Mouse (Mus musculus) heart, embryonic 13.5 days (tissue): ENCODE data around the gene Tbk1. TPM values are rescaled to one million over a fixed set of nuclear protein-coding genes. Genes with fewer than 3 reads are reported as not detected.

ENCODE experiments used
- ATAC-seq: fragments of 200-750 bp; cut with Nextera tagmentation; 2 replicates; pipeline ENCODE4 v1.8.0; 2017; ENCODE audit warnings: moderate TSS enrichment; ENCODE audit not compliant: insufficient number of reproducible peaks, low FRiP score, low TSS enrichment; ENCODE audit errors: extremely low read depth
- H3K27ac ChIP-seq: fragments of 300-500 bp; sonication (generic); replicated peaks from 2 replicates; pipeline ENCODE4 v1.5.1; 2015; ENCODE audit warnings: moderate library complexity, mild to moderate bottlenecking, inconsistent platforms
- H3K27me3 ChIP-seq: fragments of 300-500 bp; sonication (generic); replicated peaks from 2 replicates; pipeline ENCODE4 v1.6.1; 2015; ENCODE audit warnings: mild to moderate bottlenecking, inconsistent platforms
- H3K36me3 ChIP-seq: fragments of 300-500 bp; sonication (generic); 2 replicates; pipeline ENCODE4 v1.6.1; 2015; ENCODE audit warnings: mild to moderate bottlenecking, inconsistent platforms
- H3K4me1 ChIP-seq: fragments of 300-500 bp; sonication (generic); 2 replicates; pipeline ENCODE4 v1.6.1; 2015; ENCODE audit warnings: inconsistent platforms
- H3K4me2 ChIP-seq: fragments of 300-500 bp; sonication (generic); 2 replicates; pipeline ENCODE4 v1.6.1; 2015; ENCODE audit warnings: inconsistent platforms, mild to moderate bottlenecking, moderate library complexity
- H3K4me3 ChIP-seq: fragments of 300-500 bp; sonication (generic); 2 replicates; pipeline ENCODE4 v1.5.1; 2015; ENCODE audit warnings: moderate library complexity, mild to moderate bottlenecking, inconsistent platforms
- H3K9ac ChIP-seq: fragments of 300-500 bp; sonication (generic); 2 replicates; pipeline ENCODE4 v1.6.1; 2015; ENCODE audit warnings: inconsistent platforms, mild to moderate bottlenecking, moderate library complexity
- H3K9me3 ChIP-seq: fragments of 300-500 bp; sonication (generic); 2 replicates; pipeline ENCODE4 v1.6.1; 2016; ENCODE audit warnings: inconsistent platforms
- WGBS: fragments of 180-500 bp; shearing (Covaris S2); methylation state at CpG from one replicate; pipeline ENCODE4 v1.1.7; 2015; ENCODE audit warnings: mixed read lengths; 5-methylcytosine and 5-hydroxymethylcytosine counted together
- polyA plus RNA-seq: library from polyadenylated mRNA; unstranded; fragments of >200 nt; fragmentation: Nextera tagmentation; extraction: Ambion mirVana; gene quantifications from 2 replicates; pipeline ENCODE4 v1.2.1, GENCODE M21; 2015

Tbk1 gene
- polyA plus RNA-seq = 20.6 and 21.8 TPM in 2 replicates

GRCm38 (mm10) chr10:121586675-121587370 is at the start of gene Tbk1:
Gene Tbk1 (minus strand): TSS chr10:121586787.
- peaks cover 20% of the 10 kb centered on the region for H3K4me1 ChIP-seq
- peak within 1 kb of the TSS; percentile 91 for H3K4me3 ChIP-seq
- no peaks in the 10 kb centered on the region for H3K27me3 ChIP-seq
- peak; percentile 99 for ATAC-seq
- peaks cover 50% of the 10 kb centered on the region for H3K36me3 ChIP-seq
- peak within 1 kb of the TSS; percentile 96 for H3K9ac ChIP-seq
- H3K4me2 ChIP-seq = peak within 1 kb of the TSS; percentile 83
- no peaks in the 10 kb centered on the region for H3K9me3 ChIP-seq
- H3K27ac ChIP-seq = peak within 1 kb of the TSS; percentile 84
- under 1% methylated on average over 56 of the region's 58 CpGs for WGBS

DNA sequence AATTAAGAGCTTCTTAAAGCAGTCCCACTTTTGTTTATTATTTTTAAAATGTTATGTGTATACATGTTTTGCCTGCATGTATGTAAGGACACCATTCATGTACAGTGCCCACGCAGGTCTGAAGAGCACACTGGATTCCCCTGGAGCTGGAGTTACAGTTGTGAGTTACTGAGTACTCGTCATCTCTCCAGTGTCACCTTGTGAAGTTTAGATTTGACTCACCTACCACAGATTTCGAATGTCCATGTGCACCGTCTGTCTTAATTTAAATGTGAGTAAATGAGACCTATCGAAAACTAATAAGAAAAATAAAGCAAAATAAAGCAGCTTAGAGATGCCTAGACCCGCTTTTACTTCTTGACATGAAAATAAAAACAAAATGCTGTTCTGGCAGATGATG is 49.7 kb upstream of the Tbk1 start:
- ATAC-seq = no peak
- Histone ChIP-seq H3K27me3 (peaks cover 14% of the 10 kb centered on the region), H3K9me3 (no peaks in the 10 kb centered on the region), H3K27ac (no peak overlapping the region), H3K4me3 (no peak overlapping the region), H3K4me1 (peaks cover 6% of the 10 kb centered on the region), H3K4me2 (no peak overlapping the region), H3K9ac (no peak overlapping the region), H3K36me3 (no peaks in the 10 kb centered on the region)
- 79% methylated on average over 6 of the region's 6 CpGs for WGBS

- no peak for ATAC-seq
- no peaks in the 10 kb centered on the region for H3K36me3 ChIP-seq
- H3K4me1 ChIP-seq = no peaks in the 10 kb centered on the region
- H3K9ac ChIP-seq = no peak overlapping the region
- no peak overlapping the region for H3K4me2 ChIP-seq
- H3K4me3 ChIP-seq = no peak overlapping the region
- H3K27me3 ChIP-seq = 0 out of 2 replicates have a peak, but pooled peaks cover 3% of the 10 kb centered on the region
- 50% methylated on average over 1 of the region's 1 CpGs for WGBS
- no peak overlapping the region for H3K27ac ChIP-seq
- no peaks in the 10 kb centered on the region for H3K9me3 ChIP-seq
Measured at GRCm38 (mm10) chr10:121634159-121634558, 47.6 kb upstream of the Tbk1 start.

DNA sequence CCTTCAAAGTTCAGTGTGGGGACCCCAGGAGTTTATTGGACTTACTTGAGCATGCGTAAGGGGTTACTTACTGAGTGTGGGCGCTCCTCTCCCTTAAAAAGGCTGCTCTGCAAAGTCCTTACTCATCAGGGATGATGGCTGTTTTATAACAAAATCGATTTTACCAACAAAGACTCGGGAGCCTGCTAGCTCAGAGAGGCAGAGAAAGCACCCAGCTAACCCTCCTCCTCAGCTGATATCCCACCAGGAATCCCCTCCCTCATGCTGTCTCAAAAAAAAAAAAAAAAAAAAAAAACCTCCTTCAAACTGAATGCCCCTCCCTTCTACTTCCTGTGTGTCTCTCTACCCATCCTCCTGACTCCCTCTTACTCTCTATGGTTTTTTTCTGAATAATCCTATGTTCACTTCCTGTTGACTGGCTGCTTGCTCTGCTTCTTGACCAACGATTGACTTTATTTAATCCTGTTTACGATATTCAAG is 42.0 kb upstream of the Tbk1 start:
- WGBS = 79% methylated on average over 6 of the region's 6 CpGs
- Histone ChIP-seq H3K9me3 (no peaks in the 10 kb centered on the region), H3K36me3 (no peaks in the 10 kb centered on the region), H3K27me3 (no peaks in the 10 kb centered on the region), H3K4me1 (peaks cover 22% of the 10 kb centered on the region), H3K27ac (no peak overlapping the region), H3K4me2 (no peak overlapping the region), H3K9ac (no peak overlapping the region), H3K4me3 (no peak overlapping the region)
- ATAC-seq = no peak

- H3K27ac ChIP-seq = no peak overlapping the region
- peak overlapping the region; percentile 80; the same call in 1 of the 2 replicates for H3K9ac ChIP-seq
- H3K36me3 ChIP-seq = peaks cover 8% of the 10 kb centered on the region
- WGBS = 78% methylated on average over 10 of the region's 10 CpGs
- peaks cover 24% of the 10 kb centered on the region for H3K4me1 ChIP-seq
- H3K9me3 ChIP-seq = no peaks in the 10 kb centered on the region
- peak overlapping the region; percentile 82 for H3K4me2 ChIP-seq
- no peak for ATAC-seq
- no peaks in the 10 kb centered on the region for H3K27me3 ChIP-seq
- H3K4me3 ChIP-seq = peak overlapping the region; percentile 87; the same call in 1 of the 2 replicates
Measured at GRCm38 (mm10) chr10:121627216-121627852, 40.7 kb upstream of the Tbk1 start.

GRCm38 (mm10) chr10:121626186-121626882 is 39.7 kb upstream of the Tbk1 start, which contains the start of gene Xpot:
Gene Xpot (minus strand): TSS chr10:121626332.
- H3K4me3 ChIP-seq = peak within 1 kb of the TSS; percentile 87
- peaks cover 18% of the 10 kb centered on the region for H3K36me3 ChIP-seq
- H3K4me1 ChIP-seq = peaks cover 24% of the 10 kb centered on the region
- H3K4me2 ChIP-seq = peak within 1 kb of the TSS; percentile 82
- no peaks in the 10 kb centered on the region for H3K9me3 ChIP-seq
- WGBS = under 1% methylated on average over 70 of the region's 70 CpGs
- H3K9ac ChIP-seq = peak within 1 kb of the TSS; percentile 94
- H3K27ac ChIP-seq = peak within 1 kb of the TSS; percentile 96
- H3K27me3 ChIP-seq = no peaks in the 10 kb centered on the region
- ATAC-seq = peak; percentile 99

DNA sequence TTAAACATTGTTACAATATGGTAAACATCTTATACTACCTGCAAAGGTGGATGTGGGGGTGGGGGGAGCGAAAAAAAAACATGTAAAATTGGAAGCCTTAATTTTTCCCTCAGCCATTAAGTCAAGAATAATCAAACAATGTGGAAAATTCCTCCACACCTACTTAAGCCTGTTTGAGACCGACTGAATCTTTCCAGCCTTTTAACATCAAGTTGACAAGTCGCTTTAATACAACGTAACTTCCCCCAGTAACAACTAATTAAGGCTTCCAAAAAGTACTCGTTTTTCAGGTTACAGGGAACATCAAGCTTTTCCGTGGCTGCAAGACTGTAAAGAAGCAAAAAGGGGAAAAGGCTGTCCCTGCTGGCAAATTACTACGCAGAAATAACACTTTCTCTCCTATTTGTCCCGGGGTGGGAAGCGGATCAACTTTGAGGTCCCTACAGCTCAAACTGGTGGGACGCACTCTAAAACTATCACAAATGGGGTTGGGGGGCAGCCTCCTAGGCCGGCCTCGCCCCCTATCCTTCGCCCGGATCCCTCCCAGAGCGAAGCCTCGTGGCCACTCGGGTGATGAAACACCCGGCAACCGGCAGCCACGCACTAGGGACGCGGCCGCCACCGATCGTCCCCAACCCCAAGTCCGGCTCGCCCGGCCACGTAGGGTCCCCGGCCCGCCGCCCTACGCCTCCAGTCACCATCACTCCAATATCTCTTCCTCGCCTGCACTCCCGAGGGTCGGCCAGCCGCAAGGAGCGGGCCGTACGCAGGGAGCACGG is 39.0 kb upstream of the Tbk1 start:
- ATAC-seq = no peak; the same call in 1 of the 2 replicates
- Histone ChIP-seq H3K9ac (peak overlapping the region; percentile 94), H3K4me2 (peak overlapping the region; percentile 82), H3K4me1 (peaks cover 24% of the 10 kb centered on the region), H3K27me3 (no peaks in the 10 kb centered on the region), H3K27ac (peak overlapping the region; percentile 96), H3K4me3 (peak overlapping the region; percentile 87), H3K36me3 (peaks cover 25% of the 10 kb centered on the region), H3K9me3 (no peaks in the 10 kb centered on the region)
- WGBS = under 1% methylated on average over 41 of the region's 41 CpGs

DNA sequence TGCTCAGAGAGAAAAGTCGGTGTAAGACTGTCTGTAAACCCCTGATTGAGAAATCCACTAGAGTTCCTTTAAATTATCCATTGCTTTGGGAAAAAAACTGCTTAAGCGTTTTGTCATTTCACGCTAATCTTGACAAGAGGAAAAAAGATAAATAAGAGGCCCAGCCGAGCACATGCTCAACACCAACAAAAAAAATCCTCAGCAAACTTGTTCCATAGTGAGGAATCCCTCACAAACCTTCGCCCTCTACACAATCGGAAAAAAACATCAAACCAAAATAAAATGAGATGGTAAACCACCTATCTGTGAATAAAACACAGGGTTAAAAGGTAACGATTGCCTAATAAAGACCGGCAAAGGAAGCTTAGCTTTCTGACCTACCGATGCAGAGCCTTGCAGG is 38.4 kb upstream of the Tbk1 start:
- peaks cover 24% of the 10 kb centered on the region for H3K4me1 ChIP-seq
- H3K9me3 ChIP-seq = no peaks in the 10 kb centered on the region
- peak overlapping the region; percentile 94 for H3K9ac ChIP-seq
- H3K4me3 ChIP-seq = peak overlapping the region; percentile 87
- peaks cover 31% of the 10 kb centered on the region for H3K36me3 ChIP-seq
- no peak for ATAC-seq
- no peaks in the 10 kb centered on the region for H3K27me3 ChIP-seq
- H3K4me2 ChIP-seq = peak overlapping the region; percentile 82
- 9% methylated on average over 9 of the region's 9 CpGs for WGBS
- peak overlapping the region; percentile 96 for H3K27ac ChIP-seq

DNA sequence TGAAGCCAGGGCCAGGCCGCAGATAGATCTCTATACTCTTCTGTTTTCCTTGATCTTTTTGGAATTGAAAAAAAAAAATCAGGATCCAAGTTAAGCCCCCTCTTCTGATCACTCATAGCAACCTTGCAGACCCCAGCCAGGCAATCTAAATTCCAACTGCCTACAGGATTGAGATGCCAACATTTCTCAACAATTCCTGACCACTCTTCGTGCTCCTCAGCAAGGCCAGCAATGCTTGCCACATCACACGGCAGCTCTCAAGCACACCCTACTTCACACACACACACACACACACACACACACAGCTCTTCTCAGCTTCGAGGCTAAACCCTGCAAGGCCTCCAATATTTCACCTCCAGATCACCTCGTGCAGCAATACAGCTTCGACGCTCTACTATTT is 37.1 kb upstream of the Tbk1 start:
- no peak for ATAC-seq

DNA sequence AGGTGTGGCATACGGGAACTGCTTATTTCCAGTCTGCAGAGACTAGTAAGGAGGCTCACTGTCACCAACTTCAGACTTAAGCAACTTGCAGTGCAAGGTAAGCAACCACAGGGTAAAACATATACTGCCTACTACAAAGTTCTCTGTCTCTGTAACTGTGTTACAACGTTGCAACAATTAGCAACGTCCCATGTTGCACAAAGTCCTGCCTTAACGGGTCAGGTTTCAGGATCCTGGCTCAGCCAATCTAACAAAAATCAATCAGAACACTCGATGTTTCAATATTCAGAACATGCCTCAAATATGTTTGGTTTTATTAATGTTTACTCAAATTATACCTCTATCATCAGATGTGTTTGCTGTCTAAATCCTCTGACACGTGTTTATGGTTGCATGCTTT is 35.8 kb upstream of the Tbk1 start:
- no peak overlapping the region for H3K27ac ChIP-seq
- no peak overlapping the region for H3K4me3 ChIP-seq
- H3K4me2 ChIP-seq = no peak overlapping the region
- H3K4me1 ChIP-seq = peaks cover 24% of the 10 kb centered on the region
- H3K9me3 ChIP-seq = no peaks in the 10 kb centered on the region
- ATAC-seq = no peak
- no peak overlapping the region for H3K9ac ChIP-seq
- H3K27me3 ChIP-seq = no peaks in the 10 kb centered on the region
- 87% methylated on average over 6 of the region's 6 CpGs for WGBS
- peaks cover 55% of the 10 kb centered on the region for H3K36me3 ChIP-seq

More for the DNA sequence above, 37.1 kb upstream of the Tbk1 start:
- peak overlapping the region; percentile 82 for H3K4me2 ChIP-seq
- peaks cover 24% of the 10 kb centered on the region for H3K4me1 ChIP-seq
- peaks cover 43% of the 10 kb centered on the region for H3K36me3 ChIP-seq
- no peaks in the 10 kb centered on the region for H3K27me3 ChIP-seq
- no peak overlapping the region for H3K27ac ChIP-seq
- no peak overlapping the region for H3K4me3 ChIP-seq
- no peaks in the 10 kb centered on the region for H3K9me3 ChIP-seq
- WGBS = 72% methylated on average over 7 of the region's 7 CpGs
- 0 out of 2 replicates have a peak overlapping the region, but pooled peaks have one; percentile 7 for H3K9ac ChIP-seq
